Mouse (Mus musculus): ENCODE results near the gene Zbtb20.

DNA sequence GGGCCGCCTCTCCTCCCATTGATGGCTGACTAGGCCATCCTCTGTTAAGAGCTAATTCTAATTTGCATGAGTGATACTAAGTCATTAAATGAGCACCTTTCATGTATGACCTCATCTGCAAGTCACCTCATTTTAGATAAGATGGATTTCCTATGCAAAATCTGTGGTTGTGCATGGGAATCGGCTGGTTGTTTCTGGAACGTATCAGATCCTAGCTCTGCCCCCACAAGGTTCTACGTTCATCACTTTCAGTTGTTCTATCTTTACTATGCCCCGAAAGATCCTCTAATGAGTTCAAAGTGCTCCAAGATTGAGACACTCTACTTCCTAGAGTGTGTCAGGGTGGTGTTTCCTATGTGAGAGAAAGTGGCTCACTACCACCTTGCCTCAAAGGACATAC, 785.9 kb downstream of the Zbtb20 start:
- TF ChIP-seq GATA1 (IDR thresholded peaks at IDR 0.05; ENCODE audit: low read length) (no peak), TAL1 (IDR thresholded peaks at IDR 0.05; ENCODE audit: low read length) (no peak)

Data from erythroblast, embryonic 14.5 days (primary cell).